Mouse (Mus musculus) adrenal gland, adult 18-20 months (tissue): ENCODE results near the gene Arhgap33. TPM values are rescaled to one million over a fixed set of nuclear protein-coding genes. Genes with fewer than 3 reads are reported as not detected.
"Not testable (repeated sequence)": the region's sequence is repeated elsewhere in the genome, so short reads cannot be mapped to it uniquely, and the experiment has no call there.

Source experiments
- DNase-seq, 2 experiments: peaks; one replicate each; pipeline ENCODE4 v3.0.0; 2021 to 2022; ENCODE audit warnings: low spot score in 2 of 2
- microRNA-seq, 2 experiments: library from miRNA; unstranded; fragments of <30 nt; microRNA quantifications; one replicate each; pipeline ENCODE4 v1.2.0; 2021; ENCODE audit warnings: borderline number of aligned reads in 2 of 2
- total RNA-seq, 2 experiments: library from RNA; stranded (reverse); gene quantifications; 1 replicate in 1 of 2; 2 replicates in 1 of 2; pipeline ENCODE4 v1.2.3; 2021

Arhgap33 gene
- total RNA-seq, 2 experiments from 2014 or later = 1.8 to 2.7 TPM

DNA sequence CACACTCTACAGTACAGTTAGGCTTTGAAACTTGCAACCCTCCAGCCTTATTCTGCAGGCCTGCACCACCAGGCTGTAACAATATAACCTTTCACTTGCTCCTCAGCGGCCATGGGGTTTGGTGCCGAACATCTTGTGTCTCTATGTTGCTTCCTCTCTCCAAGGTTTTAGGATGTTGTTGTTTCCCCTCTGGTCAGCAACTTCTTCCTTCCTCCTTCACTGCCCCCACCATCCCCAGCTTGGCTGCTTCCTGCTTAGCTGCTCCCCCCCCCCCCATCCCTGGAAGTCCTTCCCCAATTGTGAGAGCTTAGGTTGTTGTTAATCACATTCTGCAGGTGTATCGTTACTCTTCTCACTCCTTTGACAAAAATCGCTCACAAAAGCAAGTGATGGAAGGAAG is 26.8 kb downstream of the Arhgap33 start:
- DNase-seq = no peak

DNA sequence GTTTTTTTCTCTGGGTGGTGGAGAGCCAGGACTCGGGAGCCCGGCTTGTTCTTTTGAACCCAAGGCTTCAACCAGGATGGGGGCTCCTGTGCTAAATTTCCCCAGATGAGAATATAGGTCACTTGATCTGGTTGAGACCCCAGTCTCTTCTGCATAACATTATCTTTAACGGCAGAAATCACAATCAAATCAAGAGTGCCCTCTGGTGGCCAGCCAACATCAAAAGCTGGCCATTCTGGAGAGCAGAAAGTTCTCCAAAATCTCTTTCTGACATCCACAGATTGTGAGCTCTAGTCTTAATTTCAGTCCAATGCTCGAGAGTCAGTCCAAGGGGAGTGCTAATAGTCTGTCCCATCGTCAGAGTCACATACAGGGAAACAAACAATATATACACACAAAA is 33.7 kb downstream of the Arhgap33 start:
- DNase-seq = not testable (repeated sequence)

DNA sequence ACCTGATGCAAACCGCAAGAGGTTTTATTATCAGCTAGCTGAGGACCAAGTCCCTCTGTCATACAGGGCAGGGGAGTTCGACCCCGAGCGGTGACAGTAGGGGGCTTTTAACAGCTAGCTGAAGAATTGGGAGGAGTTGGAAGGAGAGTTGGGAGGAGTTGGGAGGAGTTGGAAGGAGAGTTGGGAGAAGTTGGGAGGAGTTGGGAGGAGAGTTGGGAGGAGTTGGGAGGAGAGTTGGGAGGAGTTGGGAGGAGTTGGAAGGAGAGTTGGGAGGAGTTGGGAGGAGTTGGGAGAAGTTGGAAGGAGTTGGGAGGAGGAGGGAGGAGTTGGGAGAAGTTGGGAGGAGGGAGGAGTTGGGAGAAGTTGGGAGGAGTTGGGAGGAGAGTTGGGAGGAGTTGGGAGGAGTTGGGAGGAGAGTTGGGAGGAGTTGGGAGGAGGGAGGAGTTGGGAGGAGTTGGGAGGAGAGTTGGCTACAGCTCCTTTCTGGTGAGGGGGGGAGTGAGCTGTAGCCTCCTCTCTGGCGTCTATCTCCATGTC is 39.3 kb downstream of the Arhgap33 start:
- not testable (repeated sequence) for DNase-seq

DNA sequence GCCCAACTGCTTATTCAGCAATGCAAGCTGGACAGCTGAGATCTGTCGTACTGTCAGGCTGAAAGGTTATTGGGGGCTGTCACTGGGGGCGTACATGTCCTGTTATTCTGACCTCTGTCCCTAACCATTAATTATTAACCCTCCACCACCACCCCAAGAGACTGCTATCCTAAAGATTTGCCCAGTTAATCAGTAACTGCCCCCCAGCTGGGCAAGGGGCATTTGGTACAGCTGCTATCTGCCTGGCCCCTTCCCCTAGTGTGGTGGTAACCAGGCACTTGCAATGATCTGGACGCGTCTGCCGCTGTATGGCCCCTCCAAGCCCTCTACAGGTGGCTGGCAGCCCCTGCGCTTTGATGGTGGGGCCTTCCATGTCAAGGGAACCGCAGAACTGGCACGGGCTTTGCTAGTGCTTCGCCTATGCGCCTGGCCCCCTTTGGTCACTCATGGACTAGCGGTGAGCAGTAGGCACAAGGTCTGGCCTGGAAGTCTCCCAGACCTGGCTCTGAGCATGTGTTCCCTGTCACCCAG is 41.4 kb downstream of the Arhgap33 start, which contains the start of gene Prodh2:
Gene Prodh2 (plus strand): TSS at position 222 of the 531 bp plus-strand sequence.
- no peak for DNase-seq

DNA sequence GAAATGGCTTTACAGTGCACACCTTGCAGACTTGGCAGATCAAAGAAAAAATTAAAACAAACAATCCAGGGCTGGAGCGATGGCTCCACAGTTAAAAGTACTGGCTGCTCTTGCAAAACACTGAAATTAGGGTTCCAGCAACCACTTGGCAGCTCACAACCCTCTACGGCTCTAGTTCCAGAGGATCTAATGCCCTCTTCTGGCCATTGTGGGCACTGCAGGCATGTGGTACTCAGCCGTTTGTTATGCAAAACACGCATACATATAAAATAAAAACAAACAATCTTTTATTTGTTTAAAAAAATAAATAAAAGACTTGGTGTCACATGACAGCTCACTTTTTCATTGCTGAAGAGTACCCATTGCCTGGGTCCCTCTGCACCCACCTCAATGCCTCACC is 42.1 kb downstream of the Arhgap33 start:
- DNase-seq = peak; percentile 73 to 84

DNA sequence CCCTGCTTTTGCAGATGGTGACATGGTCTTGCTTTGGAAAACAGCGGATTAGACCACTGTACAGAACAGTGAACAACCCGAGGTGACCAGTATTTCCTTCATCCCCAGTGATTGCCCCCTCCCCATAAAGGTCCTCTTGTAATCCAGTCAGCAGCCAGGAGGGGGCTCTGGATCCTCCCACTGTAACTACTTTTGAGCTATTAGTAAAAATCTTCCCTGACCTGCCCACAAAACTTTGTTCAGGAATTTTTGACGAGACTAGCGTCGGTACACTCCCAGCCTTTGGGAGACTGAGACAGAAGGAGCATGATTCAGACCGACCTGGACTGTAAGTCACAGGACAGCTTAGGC is 43.9 kb downstream of the Arhgap33 start:
- no peak for DNase-seq

DNA sequence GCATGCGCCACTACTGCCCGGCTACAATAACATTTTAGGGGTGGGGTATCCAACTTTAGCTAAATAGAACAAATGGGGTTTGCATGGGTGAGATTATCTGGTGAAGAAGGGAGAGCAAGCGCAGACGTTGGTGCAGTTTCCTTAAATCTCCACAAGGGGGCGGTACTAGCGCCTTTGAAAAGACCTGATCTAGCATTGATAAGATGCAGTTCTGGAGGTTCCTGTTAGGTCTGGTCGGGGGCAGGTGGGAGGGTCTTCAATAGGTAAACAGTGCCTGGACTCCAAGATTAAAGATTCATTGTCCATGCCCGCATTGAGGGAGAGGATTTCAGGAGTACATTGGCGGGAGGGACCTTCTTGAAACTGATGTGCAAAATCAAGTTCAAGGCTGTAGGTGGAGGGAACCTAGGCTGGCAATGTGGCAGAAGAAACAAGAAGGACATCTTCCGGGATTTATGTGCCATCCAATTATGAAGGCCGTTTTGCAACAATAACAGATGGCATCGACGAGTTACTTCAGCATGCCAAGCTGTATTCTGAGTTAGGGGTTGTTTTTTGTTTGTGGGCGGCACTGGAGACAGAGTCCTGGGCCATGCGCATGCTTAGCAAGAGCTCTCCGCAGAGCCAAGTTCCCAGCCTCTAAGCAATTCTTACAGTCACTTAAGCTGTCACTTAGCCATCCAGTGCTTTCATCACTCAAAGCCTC is 44.5 kb downstream of the Arhgap33 start:
- DNase-seq = peak; percentile 23 to 32

DNA sequence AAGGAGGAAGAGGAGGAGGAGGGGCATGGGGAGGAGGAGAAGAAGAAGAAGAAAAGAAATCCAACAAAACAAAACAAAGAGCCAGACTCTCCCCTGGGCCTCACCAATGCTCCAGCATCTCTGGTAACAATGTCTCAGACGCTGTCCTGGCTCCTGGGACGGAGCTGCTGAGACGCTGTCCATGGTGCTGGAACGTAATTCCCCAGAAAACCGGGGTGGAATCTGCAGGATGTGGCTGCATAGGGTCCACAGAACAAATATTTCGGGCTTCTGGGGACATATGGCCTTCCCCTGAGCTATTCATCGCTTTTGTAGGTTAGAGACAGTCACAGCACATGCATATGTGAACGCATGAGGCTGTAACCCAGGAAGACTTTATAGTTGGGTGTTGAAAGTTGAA is 50.6 kb downstream of the Arhgap33 start:
- peak in 1 of 2 experiments; percentile 21 for DNase-seq

DNA sequence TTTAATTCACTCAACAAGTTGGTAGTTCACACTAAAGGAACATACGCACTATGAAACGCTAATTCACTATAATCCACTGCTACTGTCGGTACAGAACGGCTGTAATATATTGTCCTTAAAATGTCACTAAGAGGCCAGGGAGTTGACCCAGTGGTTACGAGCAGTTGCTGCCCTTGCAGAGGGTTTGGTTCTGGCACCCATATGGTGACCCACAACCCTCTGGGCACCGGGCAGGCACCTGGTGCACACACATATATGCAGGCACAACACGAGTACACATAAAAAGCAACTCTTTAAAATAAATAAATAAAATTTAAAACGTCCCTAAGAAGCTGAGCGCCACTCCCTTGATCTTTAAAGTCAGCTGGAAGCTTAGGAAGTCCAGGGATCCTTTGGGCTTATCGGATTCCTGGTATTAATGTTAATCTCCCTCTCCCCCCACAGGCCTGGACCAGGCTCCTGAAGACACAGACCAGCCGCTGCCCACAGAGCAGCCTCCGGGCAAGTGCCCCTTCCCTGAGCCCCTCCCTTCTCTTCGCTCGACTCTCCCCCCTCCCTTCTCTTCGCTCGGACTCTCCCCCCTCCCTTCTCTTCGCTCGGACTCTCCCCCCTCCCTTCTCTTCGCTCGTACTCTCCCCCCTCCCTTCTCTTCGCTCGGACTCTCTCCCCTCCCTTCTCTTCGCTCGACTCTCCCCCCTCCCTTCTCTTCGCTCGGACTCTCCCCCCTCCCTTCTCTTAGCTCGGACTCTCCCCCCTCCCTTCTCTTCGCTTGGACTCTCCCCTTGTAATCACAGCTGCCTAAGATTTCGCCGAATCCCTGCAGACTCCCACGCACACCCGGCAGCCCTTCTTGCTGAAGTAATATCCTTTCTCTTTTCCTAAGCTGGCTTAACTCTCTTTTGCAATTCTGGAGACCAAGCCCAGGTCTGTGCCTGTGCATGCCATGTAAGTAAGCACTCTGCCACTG is 57.2 kb downstream of the Arhgap33 start:
- no peak for DNase-seq

DNA sequence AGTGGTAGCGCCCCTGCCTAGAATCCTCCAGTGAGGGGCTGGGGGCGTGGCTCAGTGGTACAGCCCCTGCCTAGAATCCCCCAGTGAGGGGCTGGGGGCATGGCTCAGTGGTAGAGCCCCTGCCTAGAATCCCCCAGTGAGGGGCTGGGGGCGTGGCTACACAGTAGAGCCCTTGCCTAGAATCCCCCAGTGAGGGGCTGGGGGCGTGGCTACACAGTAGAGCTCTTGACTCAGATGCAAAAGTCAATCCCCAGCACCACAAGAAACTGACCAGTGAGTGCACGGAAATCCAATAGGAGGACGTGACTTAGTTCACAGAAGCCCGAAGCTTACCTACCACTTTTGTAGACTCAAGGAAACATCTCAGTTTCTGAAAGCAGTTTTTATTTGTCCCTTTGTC is 58.7 kb downstream of the Arhgap33 start:
- DNase-seq = not testable (repeated sequence)

DNA sequence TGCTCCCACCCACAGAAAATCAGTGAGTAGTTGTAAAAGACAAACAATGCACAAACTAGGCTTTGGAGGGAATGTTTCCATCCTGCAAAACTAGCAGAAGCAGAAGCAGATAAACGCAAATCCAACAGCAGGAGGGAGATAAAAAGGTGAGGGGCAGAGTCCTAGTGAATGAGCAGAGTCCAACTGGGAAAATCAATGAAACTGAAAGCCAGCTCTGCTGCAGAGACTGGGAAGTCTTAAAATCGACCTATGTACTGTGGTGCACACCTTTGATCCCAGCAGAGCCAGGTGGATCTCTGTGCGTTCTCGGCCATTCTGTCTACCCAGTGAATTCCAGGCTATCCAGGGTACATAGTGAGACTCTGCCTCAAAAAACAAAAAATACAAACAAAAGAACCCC is 59.9 kb downstream of the Arhgap33 start:
- DNase-seq = no peak

DNA sequence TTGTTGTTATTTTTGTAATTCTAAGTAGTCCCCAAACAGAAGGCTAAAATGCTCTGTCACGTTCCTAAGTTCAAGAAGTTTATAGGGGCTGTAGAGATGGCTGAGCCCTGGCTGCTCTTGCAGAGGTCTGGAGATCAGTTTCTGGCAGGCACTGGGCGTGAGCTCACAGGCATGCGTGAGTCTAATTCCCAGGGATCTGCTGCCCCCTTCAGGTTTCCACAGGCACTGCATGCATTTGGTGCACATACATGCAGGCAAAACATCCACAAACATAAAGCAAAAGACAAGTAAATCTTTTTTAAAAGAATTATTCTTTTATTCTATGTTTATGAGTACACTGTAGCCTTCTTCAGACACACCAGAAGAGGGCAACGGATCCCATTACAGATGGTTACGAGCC is 62.4 kb downstream of the Arhgap33 start:
- DNase-seq = peak; percentile 39 to 48

Small RNA genes lying within 50 kb of the gene (microRNA-seq; reads per million reads assigned to microRNA genes)
- 0.95 to 2.4 reads per million in 2 experiments for gene Gm38670

Other genes starting within 250 kb of the Arhgap33 start
- gene Clip3, start 243.3 kb downstream of the Arhgap33 start, total RNA-seq = 10 to 100 TPM; 22.6 to 24.3 TPM
- gene Alkbh6, start 226.3 kb downstream of the Arhgap33 start, total RNA-seq = 10 to 100 TPM; 56.3 to 74.8 TPM
- gene Syne4, start 220.3 kb downstream of the Arhgap33 start, total RNA-seq = 10 to 100 TPM; 21.8 to 31.5 TPM
- gene E130208F15Rik, start 213.3 kb downstream of the Arhgap33 start, total RNA-seq = 1 to 10 TPM in 1 of 2 experiments, under 1 TPM in 1; 0.63 to 1.0 TPM
- 10 to 100 TPM in 1 of 2 experiments, 1 to 10 TPM in 1; 8.8 to 12.0 TPM for gene Sdhaf1, start 211.2 kb downstream of the Arhgap33 start, total RNA-seq
- 1 to 10 TPM; 6.7 to 8.5 TPM for gene Lrfn3, start 172.3 kb downstream of the Arhgap33 start, total RNA-seq
- 10 to 100 TPM; 34.7 to 68.5 TPM for gene Tyrobp, start 121.3 kb downstream of the Arhgap33 start, total RNA-seq
- 1 to 10 TPM; 1.5 to 1.9 TPM for gene Hcst, start 115.2 kb downstream of the Arhgap33 start, total RNA-seq
- gene Nfkbid, start 113.3 kb downstream of the Arhgap33 start, total RNA-seq = 1 to 10 TPM; 1.6 to 2.0 TPM
- gene Aplp1, start 89.5 kb downstream of the Arhgap33 start, total RNA-seq = 10 to 100 TPM; 31.8 to 40.6 TPM
- gene Kirrel2, start 77.4 kb downstream of the Arhgap33 start, total RNA-seq = not detected
- not detected for gene Nphs1, start 76.7 kb downstream of the Arhgap33 start, total RNA-seq
- gene Prodh2, start 41.4 kb downstream of the Arhgap33 start, total RNA-seq = 1 to 10 TPM in 1 of 2 experiments, not detected in 1; 1.2 TPM
- gene Hspb6, start 17.1 kb upstream of the Arhgap33 start, total RNA-seq = 10 to 100 TPM; 26.3 to 34.9 TPM
- 1 to 10 TPM; 6.5 to 6.9 TPM for gene Proser3, start 17.2 kb upstream of the Arhgap33 start, total RNA-seq
- 10 to 100 TPM; 47.0 to 59.3 TPM for gene Lin37, start 24.8 kb upstream of the Arhgap33 start, total RNA-seq
- 10 to 100 TPM; 67.1 to 67.4 TPM for gene U2af1l4, start 28.2 kb upstream of the Arhgap33 start, total RNA-seq
- 1 to 10 TPM; 4.6 to 8.2 TPM for gene Gm49396, start 28.3 kb upstream of the Arhgap33 start, total RNA-seq
- gene Psenen, start 28.6 kb upstream of the Arhgap33 start, total RNA-seq = 100 to 1,000 TPM; 130 to 154 TPM
- 1 to 10 TPM; 3.6 to 4.3 TPM for gene Igflr1, start 30.4 kb upstream of the Arhgap33 start, total RNA-seq
- gene Kmt2b, start 53.7 kb upstream of the Arhgap33 start, total RNA-seq = 10 to 100 TPM; 37.8 to 56.6 TPM
- gene Zbtb32, start 63.8 kb upstream of the Arhgap33 start, total RNA-seq = under 1 TPM in 1 of 2 experiments, not detected in 1; 0.83 TPM
- under 1 TPM; 0.19 to 0.20 TPM for gene Upk1a, start 77.8 kb upstream of the Arhgap33 start, total RNA-seq
- 1,000 to 10,000 TPM; 1,148 to 1,842 TPM for gene Cox6b1, start 91.1 kb upstream of the Arhgap33 start, total RNA-seq
- not detected for gene Etv2, start 100.8 kb upstream of the Arhgap33 start, total RNA-seq
- gene Rbm42, start 115.3 kb upstream of the Arhgap33 start, total RNA-seq = 10 to 100 TPM; 84.9 to 86.7 TPM
- 1 to 10 TPM; 6.9 to 7.9 TPM for gene Haus5, start 129.9 kb upstream of the Arhgap33 start, total RNA-seq
- not detected for gene Pmis2, start 136.5 kb upstream of the Arhgap33 start, total RNA-seq
- 1 to 10 TPM; 2.7 to 6.4 TPM for gene 2200002J24Rik, start 163.9 kb upstream of the Arhgap33 start, total RNA-seq
- gene Atp4a, start 177.1 kb upstream of the Arhgap33 start, total RNA-seq = 1 to 10 TPM; 1.3 to 2.6 TPM
- gene Tmem147, start 194.5 kb upstream of the Arhgap33 start, total RNA-seq = 100 to 1,000 TPM; 197 to 214 TPM
- under 1 TPM in 1 of 2 experiments, not detected in 1; 0.20 TPM for gene Gapdhs, start 208.6 kb upstream of the Arhgap33 start, total RNA-seq
- 100 to 1,000 TPM; 145 to 483 TPM for gene Sbsn, start 216.4 kb upstream of the Arhgap33 start, total RNA-seq
- gene Dmkn, start 228.7 kb upstream of the Arhgap33 start, total RNA-seq = 1 to 10 TPM; 4.2 to 6.0 TPM